Mouse (Mus musculus) cerebellum, adult 11-12 months (tissue): ENCODE results near the gene Agbl3.

Experiments
- DNase-seq: peaks from one replicate; pipeline ENCODE4 v3.0.0; 2022

Agbl3 gene

DNA sequence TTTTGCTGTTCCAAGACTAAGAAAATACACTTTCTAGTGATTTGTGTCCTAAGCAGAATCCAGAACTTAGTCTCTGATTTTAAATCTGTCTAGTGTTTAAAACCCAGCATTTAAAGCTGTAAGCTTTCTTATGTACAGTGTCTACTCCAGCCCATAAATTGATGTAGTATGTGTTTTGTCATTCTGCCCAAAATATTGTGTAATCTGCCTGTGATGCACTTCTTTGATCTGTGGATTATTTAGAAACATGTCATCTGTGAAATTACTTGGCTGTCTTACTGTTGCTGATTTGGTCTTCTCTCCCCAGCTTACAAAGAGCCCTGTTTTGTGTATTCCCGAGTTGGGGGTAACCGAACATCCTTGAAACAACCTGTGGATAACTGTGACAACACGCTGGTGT, 17.7 kb downstream of the Agbl3 start:
- no peak for DNase-seq

DNA sequence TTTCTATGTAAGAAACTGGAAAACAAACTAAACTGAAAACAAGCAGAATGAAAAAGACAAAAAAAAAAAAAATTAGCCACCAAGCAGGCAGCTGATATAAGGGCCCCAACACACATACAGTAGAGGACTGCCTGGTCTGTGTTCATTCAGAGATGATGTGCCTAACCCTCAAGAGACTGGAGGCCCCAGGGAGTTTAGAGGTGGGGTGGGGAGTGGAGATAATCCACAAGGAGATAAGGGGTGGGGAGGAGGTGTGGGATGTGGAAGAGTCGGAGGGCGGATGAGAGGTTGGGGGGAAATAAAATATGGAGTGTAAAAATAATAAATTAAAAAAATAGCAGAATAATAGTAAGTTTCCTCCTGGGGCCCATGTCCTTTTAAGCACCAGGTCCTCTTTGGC, 25.4 kb downstream of the Agbl3 start:
- no peak for DNase-seq

DNA sequence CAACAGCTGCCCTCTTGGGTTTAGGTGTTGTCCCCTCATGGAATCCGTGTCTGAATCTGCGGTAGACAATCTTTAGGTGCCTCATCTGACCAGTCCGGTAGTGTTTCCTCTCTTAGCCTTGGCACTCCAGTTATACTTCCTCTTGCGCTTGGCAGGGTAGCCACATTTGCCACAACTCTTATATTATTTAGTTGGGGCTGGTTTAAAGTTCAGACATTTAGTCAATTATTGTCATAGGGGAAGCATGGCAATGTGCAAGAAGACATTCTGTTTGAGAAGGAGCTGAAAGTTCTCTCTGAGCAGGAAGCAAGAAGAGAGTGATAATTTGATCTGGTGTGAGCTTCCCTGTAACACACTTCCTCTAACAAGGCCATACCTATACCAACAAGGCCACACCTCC, 30.4 kb downstream of the Agbl3 start:
- DNase-seq = no peak

DNA sequence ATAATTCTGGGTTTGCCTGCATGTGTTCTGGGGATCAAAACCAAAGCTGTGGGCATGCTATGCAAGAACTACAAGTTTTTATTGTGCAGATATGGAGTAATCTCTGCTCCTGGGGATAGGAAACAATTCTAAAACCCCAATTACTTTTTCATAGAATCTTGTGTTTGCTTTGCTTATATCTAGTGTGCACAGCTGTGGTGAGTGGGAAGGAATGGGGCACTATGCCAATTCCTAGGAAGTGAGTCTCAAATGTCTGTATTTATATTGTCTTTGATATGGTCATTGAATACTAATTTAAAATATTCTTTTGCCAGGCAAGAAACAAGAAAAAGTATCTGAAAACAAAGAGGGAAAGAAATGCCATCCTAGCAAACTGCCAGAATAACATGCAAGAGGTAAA, 44.2 kb downstream of the Agbl3 start:
- no peak for DNase-seq

- DNase-seq = no peak
These were observed 52.1 kb downstream of the Agbl3 start for GRCm38 (mm10) chr6:34832352-34832751.

DNA sequence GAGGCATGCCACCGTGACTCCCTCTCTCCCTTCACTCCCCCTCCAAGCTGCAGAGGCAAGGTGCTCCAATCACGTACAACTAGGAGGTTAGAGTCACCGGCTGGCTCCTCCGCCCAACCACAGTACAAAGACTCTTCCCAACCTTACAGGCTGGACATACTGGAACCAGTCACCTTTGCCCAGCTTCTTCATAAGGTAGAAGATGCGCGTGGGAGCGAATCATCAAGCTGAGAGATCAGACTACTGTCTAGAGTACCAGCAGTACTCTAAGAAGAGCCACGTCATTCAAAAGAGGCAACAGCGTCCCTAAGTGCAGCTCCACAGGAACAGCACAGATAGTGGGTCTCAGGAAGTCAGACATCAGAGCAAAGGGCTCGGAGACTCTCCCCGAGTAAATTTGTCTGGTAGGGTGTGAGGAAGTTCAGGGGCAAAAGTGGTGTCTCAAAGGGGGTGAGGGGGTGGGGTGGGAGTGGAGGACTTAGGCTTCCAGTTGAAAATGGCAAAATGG, 81.4 kb downstream of the Agbl3 start:
- DNase-seq = no peak

- DNase-seq = no peak
These were observed 82.1 kb downstream of the Agbl3 start for GRCm38 (mm10) chr6:34862381-34862780.

DNA sequence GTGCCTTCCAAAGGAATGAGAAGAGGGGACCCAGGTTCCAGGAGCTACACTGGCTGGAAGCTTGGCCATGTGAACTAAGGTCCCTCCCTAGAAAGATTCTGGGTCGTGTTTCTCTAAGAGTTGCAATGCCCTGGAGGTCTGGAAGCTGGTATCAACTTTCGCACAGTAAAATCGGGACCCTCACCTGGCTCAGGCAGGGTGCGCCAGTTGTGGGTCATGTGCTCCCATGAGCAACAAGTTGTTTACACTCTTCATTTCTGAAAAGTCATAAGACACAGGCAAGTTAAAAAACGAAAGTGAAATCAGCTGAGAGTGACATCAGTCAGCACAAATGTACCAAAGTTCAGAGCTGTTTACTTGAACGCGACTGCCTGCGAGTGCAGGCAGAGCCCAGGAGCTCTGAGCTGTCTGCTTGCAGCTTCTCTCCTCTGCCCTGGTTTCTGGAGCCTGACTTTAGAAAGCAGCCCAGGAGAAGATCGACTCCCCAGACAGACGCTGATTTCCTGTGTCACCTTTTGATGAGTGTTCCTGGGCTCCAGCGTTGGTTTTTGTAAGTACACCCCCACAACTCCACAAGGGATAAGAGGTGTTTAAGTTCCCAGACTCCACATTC, 82.7 kb downstream of the Agbl3 start, which contains the start of gene Tmem140:
Gene Tmem140, plus strand, starts transcription at position 356 of the 613 bp plus-strand sequence.
- no peak for DNase-seq

DNA sequence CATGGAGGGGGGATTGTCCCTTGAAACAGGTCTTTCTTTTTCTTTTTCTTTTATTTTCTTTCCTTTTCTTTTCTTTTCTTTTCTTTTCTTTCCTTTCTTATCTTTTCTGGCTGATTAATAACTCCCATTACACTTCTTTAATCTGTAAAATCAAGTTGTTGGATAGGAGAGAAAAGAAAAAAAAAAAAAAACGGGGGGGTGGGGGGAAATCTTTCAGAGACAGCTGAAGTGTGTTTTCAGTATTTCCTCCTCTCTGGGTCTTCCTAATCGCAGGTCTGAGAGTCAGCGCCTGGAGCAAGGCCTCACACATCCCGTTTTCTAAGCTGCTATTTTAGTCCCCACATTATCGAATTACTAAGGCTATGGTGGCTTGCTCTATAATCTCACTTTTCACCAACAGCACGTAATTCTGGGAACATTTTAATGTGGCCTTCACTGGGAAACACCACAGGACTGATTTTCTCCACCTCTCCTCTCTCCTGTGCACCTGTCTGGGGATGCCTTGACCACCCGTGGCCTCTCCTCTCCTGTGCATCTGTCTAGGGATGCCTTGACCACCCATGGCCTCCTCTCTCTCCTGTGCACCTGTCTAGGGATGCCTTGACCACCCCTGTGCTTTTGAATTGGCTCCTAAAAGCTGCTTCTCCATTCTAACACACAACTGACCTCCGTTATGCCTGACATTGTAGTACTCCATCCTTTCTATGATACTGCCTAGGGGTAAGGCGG, 83.7 kb downstream of the Agbl3 start:
- DNase-seq = no peak

DNA sequence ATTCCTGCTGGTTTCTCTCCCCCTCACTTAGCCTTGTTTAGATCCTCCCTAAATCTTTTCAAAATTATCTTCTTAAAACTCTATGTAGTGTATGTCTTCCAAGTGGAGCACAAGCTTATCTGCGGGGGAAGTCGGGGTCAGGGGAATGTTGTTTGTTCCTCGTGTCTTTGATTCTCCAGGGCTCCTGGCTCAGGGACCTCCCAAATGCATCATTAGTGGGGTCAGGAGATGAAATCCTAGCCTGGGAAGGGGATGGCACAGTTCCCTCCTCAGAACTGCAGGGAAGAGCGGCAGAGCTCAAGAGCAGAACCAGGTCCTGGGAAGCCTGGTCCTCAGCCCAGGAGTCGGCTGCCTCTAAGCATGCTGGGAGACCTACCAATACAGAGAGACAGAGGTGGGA, 85.0 kb downstream of the Agbl3 start:
- no peak for DNase-seq

DNA sequence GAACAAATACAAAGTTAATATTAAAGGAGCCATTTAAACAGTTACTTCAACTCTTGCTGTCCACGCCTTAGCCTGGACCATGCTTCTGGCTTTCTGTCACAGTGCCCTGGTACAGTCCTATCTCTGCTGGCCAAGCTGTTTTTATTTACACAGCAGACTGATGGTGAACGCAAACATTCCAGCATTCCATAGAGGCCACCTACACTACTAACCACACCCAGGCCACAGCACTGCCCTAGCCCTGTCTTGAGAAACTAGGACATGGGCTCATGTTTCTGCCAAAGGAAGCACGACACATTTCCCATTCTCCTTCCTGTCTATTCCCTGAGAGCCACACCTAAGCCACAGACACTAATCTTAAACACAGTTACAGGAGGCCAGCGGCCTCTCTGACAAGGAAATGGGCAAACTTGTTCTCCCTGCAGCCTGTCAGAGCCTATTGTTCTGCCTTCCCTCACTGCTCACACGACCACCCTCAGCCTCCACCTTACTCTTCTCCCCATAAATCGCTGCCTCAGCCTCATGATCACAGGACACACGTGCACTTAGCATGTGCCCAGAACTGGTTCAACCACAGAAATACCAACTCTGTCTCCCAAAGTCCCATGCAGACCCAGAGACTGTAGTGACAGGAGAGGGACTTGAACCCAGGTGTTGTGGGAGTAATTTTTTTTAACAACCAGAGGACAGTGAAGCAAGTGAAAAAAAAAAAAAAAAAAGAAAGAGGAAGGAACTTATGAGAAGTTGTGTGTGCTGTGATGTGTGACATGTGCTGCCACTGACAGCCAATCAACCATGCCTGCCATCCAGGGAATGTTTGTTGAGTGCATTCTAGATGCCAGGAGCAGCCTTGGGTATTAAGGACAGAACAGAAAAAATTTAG, 85.7 kb downstream of the Agbl3 start:
- no peak for DNase-seq

DNA sequence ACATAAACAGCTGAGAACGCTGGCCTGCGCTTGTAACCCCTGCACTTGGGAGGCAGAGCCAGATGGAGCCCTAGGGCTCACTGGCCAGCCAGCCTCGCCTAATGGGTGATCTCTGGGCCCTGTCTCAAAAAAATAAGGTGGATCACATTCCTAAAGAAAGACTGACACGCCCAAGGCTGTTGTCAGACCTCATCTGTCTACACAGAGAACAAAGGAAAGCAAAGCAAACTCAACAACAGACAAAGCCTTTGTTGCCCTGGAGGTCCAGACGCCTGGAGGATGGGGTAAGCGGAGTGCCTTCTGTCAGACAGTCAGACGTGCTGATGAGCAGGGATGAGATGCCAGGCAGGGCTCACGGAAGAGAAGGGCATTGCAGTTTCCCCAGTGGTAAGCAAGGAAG, 86.6 kb downstream of the Agbl3 start:
- DNase-seq = no peak

- no peak for DNase-seq
These were observed 87.2 kb downstream of the Agbl3 start for GRCm38 (mm10) chr6:34867301-34867994.

DNA sequence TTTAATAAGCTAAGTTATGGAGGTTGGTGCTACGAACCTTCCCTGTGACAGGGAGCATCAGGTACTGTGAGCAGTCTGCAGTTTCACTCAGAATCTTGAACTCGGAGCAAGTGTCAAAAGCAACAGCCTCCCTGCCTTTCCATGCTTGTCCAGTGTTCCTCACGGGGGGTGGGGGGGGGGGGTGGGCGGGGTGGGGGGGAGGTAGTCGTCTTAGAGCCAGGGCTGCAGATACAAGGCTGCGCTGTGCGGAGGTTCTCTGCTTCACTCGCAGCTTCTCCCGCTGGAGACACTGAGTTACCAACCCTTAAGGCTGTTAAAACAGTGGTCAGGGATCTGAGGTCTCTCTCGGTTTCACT, 87.7 kb downstream of the Agbl3 start:
- no peak for DNase-seq

DNA sequence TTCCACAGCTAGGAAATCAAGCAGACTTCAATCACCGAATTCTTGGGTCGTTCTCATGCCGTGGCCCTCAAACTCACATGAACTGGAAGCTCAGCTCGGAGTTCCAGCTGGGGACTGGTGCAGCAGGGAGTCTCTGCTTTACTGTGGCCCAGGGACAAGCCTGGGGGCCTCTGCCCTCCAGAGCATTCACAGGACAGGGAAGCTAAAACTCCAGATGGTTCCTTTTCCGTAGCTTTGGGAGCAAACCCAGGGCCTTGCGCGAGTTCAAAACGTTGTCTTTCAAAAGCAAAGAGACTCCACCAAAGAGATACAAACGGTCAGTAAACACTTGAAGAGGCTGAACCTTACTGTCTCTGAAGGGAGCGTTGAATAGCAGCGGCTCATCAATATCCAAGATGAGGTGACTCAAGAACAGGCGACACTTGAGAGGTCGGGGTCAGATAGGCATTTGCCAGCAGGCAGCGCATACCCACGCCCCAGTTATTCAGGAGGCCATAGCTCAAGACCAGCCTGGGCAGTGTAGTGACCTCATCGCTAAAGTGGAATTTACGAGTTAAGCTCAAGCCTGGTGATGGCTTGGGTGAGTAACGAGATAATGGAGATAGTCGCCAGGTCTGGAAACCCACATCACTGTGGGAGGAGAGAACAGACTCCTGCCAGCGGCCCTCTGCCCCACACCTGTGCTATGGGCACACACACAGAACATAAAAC, 88.4 kb downstream of the Agbl3 start:
- no peak for DNase-seq

- no peak for DNase-seq
These were observed 89.1 kb downstream of the Agbl3 start for GRCm38 (mm10) chr6:34869225-34869915.

DNA sequence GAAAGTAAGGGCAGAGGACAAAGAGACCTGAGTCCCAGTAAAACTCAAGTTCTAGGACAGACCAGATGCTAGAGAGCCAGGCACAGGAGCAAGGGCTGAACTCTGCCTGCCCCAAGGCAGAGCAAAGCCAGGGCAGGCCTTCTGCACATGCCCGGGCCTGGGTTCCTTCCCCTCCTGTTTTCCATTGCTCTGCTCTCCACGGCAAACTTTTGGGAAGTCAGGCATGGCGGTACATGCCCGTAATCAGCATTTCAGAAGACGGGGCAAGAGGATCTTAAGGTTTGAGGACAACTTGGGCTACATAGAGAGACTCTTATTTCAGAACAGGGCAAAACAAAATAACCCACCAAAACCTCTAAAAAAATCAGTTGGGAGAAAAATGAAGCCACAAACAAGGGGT, 89.9 kb downstream of the Agbl3 start:
- DNase-seq = no peak

DNA sequence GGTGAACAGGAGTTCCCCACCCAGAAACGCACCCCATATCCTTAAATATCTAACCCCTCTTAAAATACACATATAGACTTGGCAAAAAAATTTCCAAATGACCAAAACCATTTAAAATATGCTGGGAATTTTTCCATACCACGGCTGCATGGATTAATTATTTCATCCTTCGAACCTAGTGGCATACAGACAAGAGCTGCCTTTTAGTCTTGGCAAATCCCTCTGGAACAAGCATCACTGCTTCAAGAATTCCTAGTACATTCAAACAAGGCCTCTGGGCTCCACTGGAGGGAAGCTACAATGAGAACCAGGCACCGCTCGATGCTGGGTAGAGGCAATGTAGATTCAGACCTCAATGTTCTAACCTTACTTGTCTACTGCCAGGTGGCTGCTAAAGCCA, 90.5 kb downstream of the Agbl3 start:
- no peak for DNase-seq

DNA sequence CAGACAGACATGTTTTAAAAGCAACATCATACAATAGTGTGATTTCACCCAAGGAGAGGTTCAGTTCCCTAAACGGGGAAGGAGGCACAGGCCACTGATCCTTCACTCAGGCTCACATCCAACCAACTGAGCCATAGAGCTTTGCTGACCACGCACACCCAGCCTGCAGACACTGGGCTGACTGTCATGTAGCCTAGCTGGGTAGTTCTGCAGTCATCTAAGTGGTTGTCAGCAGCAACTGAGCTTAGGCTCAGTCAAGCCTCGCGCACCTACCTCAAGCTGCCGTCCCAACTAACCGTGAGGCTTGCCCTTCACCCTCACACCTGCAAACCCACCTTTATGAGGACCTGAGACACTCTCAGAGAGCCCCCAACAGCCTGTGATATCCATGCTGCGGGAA, 91.7 kb downstream of the Agbl3 start:
- no peak for DNase-seq

DNA sequence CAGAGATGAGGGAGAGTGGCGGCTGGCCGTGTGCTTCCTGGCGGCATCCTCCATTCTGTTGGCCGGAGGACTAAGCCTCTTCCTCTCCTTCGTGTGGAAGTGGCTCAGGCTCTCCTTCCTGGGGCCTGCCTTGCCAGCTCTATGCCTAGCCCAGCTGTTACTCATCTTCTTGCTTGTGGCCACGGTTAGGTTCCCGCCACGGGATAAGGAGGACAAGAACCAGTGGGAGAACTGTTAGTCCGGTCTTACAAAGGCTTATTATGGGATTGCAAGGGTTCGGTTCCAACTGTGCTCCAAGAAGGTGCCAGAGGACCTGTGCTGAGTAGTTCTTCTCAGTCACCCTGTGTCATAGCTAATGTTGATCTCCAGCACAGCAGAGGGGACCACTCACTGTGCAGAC, 92.6 kb downstream of the Agbl3 start:
- no peak for DNase-seq

- no peak for DNase-seq
These were observed 94.1 kb downstream of the Agbl3 start for GRCm38 (mm10) chr6:34874101-34874921.
